Mouse (Mus musculus) mature B cell (primary cell): Measurements from ENCODE around the gene Alk.

Source experiments
- in situ Hi-C: fragments of 300-500 bp; cut with MboI; formaldehyde crosslinking; loops from 2 replicates; pipeline ENCODE4 v1.14.3; 2019

Gene Alk

GRCm38 (mm10) chr17:72144461-72144860, 460.0 kb downstream of the Alk start:
- in situ Hi-C loops, result no loop called here

GRCm38 (mm10) chr17:72132140-72132911, 472.1 kb downstream of the Alk start:
- in situ Hi-C loops, result no loop called here

GRCm38 (mm10) chr17:72121660-72122059, 482.8 kb downstream of the Alk start:
- in situ Hi-C loops, result no loop called here

GRCm38 (mm10) chr17:72120278-72120677, 484.1 kb downstream of the Alk start:
- in situ Hi-C loops, result no loop called here

- in situ Hi-C loops, result no loop called here
These were observed 486.1 kb downstream of the Alk start for GRCm38 (mm10) chr17:72118376-72118775.

GRCm38 (mm10) chr17:72115271-72115944, 489.0 kb downstream of the Alk start:
- in situ Hi-C loops, result no loop called here

GRCm38 (mm10) chr17:72112004-72112403, 492.4 kb downstream of the Alk start:
- in situ Hi-C loops, result no loop called here

- in situ Hi-C loops, result no loop called here
These were observed 492.9 kb downstream of the Alk start for GRCm38 (mm10) chr17:72111528-72111927.

- in situ Hi-C loops, result no loop called here
These were observed 517.1 kb downstream of the Alk start for GRCm38 (mm10) chr17:72087261-72087703.

- in situ Hi-C loops, result no loop called here
These were observed 523.0 kb downstream of the Alk start for GRCm38 (mm10) chr17:72081396-72081795.

- in situ Hi-C loops, result no loop called here
These were observed 528.0 kb downstream of the Alk start for GRCm38 (mm10) chr17:72076306-72076921.

GRCm38 (mm10) chr17:72071871-72072270, 532.6 kb downstream of the Alk start:
- in situ Hi-C loops, result no loop called here

GRCm38 (mm10) chr17:72068176-72068575, 536.3 kb downstream of the Alk start:
- in situ Hi-C loops, result no loop called here

GRCm38 (mm10) chr17:72062978-72063377, 541.4 kb downstream of the Alk start:
- in situ Hi-C loops, result no loop called here

GRCm38 (mm10) chr17:72059312-72059711, 545.1 kb downstream of the Alk start:
- in situ Hi-C loops, result no loop called here

GRCm38 (mm10) chr17:72045671-72046070, 558.8 kb downstream of the Alk start:
- in situ Hi-C loops, result no loop called here

- in situ Hi-C loops, result no loop called here
These were observed 560.6 kb downstream of the Alk start for GRCm38 (mm10) chr17:72043667-72044390.

- in situ Hi-C loops, result no loop called here
These were observed 561.3 kb downstream of the Alk start for GRCm38 (mm10) chr17:72043001-72043666.

- in situ Hi-C loops, result no loop called here
These were observed 565.1 kb downstream of the Alk start for GRCm38 (mm10) chr17:72039176-72039948.

- in situ Hi-C loops, result no loop called here
These were observed 566.1 kb downstream of the Alk start for GRCm38 (mm10) chr17:72038371-72038770.

- in situ Hi-C loops, result no loop called here
These were observed 573.8 kb downstream of the Alk start for GRCm38 (mm10) chr17:72030672-72031071.
